8 mouse cellular contexts compared by ENCODE assay signal in the genomic region with DNA sequence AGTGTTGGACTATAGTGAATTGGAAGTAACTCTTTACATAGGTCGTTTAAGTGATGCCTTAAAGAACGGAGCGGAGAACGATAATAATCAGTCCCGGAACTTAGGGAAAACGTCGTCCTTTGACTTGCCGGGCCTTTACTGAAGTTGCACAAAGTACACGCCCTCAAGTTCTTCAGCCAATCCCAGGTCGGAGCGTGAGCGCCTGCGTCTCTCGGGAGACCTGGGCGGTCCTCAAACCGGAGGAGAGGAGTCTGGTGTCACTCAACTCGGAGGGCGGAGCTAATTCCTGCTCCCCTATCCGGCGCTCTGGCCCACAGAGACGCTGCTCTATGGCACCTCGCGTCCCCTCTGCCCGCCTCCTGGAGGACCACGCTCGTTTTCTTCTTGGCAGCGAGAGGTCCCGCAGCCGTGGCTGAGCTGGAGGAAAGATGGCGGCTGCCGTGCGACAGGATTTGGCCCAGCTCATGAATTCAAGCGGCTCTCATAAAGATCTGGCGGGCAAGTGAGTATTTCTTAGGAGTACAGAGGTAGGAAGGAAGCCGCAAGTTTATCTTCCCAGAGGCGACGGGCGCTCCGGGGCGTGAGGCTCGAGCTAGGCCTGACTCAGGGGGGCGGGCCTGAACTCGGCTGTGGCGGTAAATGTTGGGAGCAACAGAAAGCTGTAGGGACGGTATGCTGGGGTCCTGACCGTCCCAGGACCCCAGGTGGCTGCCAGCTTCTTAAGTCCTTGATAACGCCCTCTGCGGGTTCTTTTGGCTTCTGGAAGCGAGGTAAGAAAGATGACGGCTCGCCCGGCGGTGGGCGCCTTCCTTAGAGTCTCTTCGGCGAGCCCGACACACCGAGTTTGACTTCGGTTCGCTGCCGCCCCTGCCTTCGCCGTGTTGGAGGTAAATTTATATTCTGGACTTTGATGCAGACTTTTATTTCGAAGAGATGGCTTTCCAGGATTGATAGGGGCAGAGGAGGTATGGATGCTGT. TPM values are rescaled to one million over a fixed set of nuclear protein-coding genes. Genes with fewer than 3 reads are reported as not detected.
DNase-seq lines count a peak whose midpoint lies in the region; ATAC-seq and TF ChIP-seq lines count a peak whose summit lies in the region.

A gene (plus strand): TSS at position 261 of the 978 bp plus-strand sequence.

- in situ Hi-C loops in CH12.LX (cut with MboI; ENCODE audit: low pct_ligation_motif_present, low pct_unique_long_range_greater_than_20kb, low sequenced_read_pairs), result no loop called here

- no peak for TF ChIP-seq RAD21 in CH12.LX (IDR thresholded peaks at IDR 0.05; ENCODE audit: low read depth, low read length)

- TF ChIP-seq POLR2A in CH12.LX (IDR thresholded peaks at IDR 0.05; ENCODE audit: low read depth, low read length), result peak; percentile 82

- under 1% methylated on average over 64 of the region's 64 CpGs for WGBS in forebrain, embryonic 11.5 days
- under 1% methylated on average over 64 of the region's 64 CpGs for WGBS in heart, embryonic 16.5 days
- WGBS in liver, embryonic 15.5 days (ENCODE audit: insufficient replicate concordance), result under 1% methylated on average over 64 of the region's 64 CpGs
- WGBS in neural tube, embryonic 12.5 days, result under 1% methylated on average over 64 of the region's 64 CpGs

- H3K79me2 ChIP-seq in CH12.LX (replicated peaks; ENCODE audit: control insufficient read depth, extremely low read depth, insufficient read depth, poor library complexity, severe bottlenecking), result peaks cover 45% of the 10 kb centered on the region

- 0 out of 2 replicates have a peak, but pooled peaks have one; percentile 24 for TF ChIP-seq EP300 in CH12.LX (IDR thresholded peaks at IDR 0.05; ENCODE audit: low read length)

- peaks cover 7 to 51% of the 10 kb centered on the region in 2 experiments; a peak in 3 of 4 replicates for H3K4me1 ChIP-seq in CH12.LX (ENCODE audit: control insufficient read depth in 1 of 2, insufficient read depth in 2 of 2)
- peaks cover 7% of the 10 kb centered on the region; the same call in 1 of the 2 replicates for H3K4me1 ChIP-seq in forebrain, embryonic 11.5 days (replicated peaks; ENCODE audit: control insufficient read depth, insufficient read depth, low read length)
- H3K4me1 ChIP-seq in heart, embryonic 16.5 days (ENCODE audit: control insufficient read depth, insufficient read depth, low read length), result peaks cover 14% of the 10 kb centered on the region
- peaks cover 23% of the 10 kb centered on the region for H3K4me1 ChIP-seq in liver, embryonic 15.5 days (replicated peaks)
- peaks cover 15% of the 10 kb centered on the region for H3K4me1 ChIP-seq in neural tube, embryonic 12.5 days

- H3K4me3 ChIP-seq in CH12.LX (replicated peaks in 1 of 3; ENCODE audit: low read depth in 2 of 3, low read length in 2 of 3, poor library complexity in 1 of 3), result peak within 1 kb of the TSS; percentile 64 to 83 (median 81)
- peak within 1 kb of the TSS; percentile 84 for H3K4me3 ChIP-seq in forebrain, embryonic 11.5 days (ENCODE audit: low read depth, low read length)
- peak within 1 kb of the TSS; percentile 87 for H3K4me3 ChIP-seq in heart, embryonic 16.5 days (ENCODE audit: low read length)
- H3K4me3 ChIP-seq in liver, embryonic 15.5 days (replicated peaks), result peak within 1 kb of the TSS; percentile 85
- H3K4me3 ChIP-seq in neural tube, embryonic 12.5 days, result peak within 1 kb of the TSS; percentile 82

- peak within 1 kb of the TSS; percentile 50; the same call in 1 of the 2 replicates for H3K27ac ChIP-seq in CH12.LX (ENCODE audit: insufficient read depth, low read depth)
- peak within 1 kb of the TSS; percentile 62 for H3K27ac ChIP-seq in forebrain, embryonic 11.5 days (ENCODE audit: low read depth, low read length)
- H3K27ac ChIP-seq in heart, embryonic 16.5 days (ENCODE audit: low read length), result peak within 1 kb of the TSS; percentile 85
- peak within 1 kb of the TSS; percentile 83 for H3K27ac ChIP-seq in liver, embryonic 15.5 days (replicated peaks)
- peak within 1 kb of the TSS; percentile 47; the same call in 1 of the 2 replicates for H3K27ac ChIP-seq in neural tube, embryonic 12.5 days

- H3K27me3 ChIP-seq in CH12.LX (replicated peaks), result no peaks in the 10 kb centered on the region
- H3K27me3 ChIP-seq in forebrain, embryonic 11.5 days (ENCODE audit: control insufficient read depth, insufficient read depth, low read length), result no peaks in the 10 kb centered on the region
- H3K27me3 ChIP-seq in heart, embryonic 16.5 days (ENCODE audit: control insufficient read depth, insufficient read depth, low read length), result 0 out of 2 replicates have a peak, but pooled peaks cover 2% of the 10 kb centered on the region
- peaks cover 29% of the 10 kb centered on the region for H3K27me3 ChIP-seq in liver, embryonic 15.5 days
- H3K27me3 ChIP-seq in neural tube, embryonic 12.5 days (replicated peaks), result no peaks in the 10 kb centered on the region; the same call in 1 of the 2 replicates

- peak within 1 kb of the TSS; percentile 99 for H3K4me2 ChIP-seq in CH12.LX (ENCODE audit: insufficient read depth, low read depth, poor library complexity, severe bottlenecking)
- peak within 1 kb of the TSS; percentile 80 for H3K4me2 ChIP-seq in forebrain, embryonic 11.5 days (ENCODE audit: low read depth, low read length, severe bottlenecking)
- peak within 1 kb of the TSS; percentile 83 for H3K4me2 ChIP-seq in heart, embryonic 16.5 days (ENCODE audit: low read depth, low read length)
- peak within 1 kb of the TSS; percentile 79 for H3K4me2 ChIP-seq in liver, embryonic 15.5 days
- peak within 1 kb of the TSS; percentile 80 for H3K4me2 ChIP-seq in neural tube, embryonic 12.5 days (replicated peaks)

- dilution Hi-C loops in CH12.LX (cut with MboI; ENCODE audit: extremely low pct_ligation_motif_present, extremely low pct_unique_long_range_greater_than_20kb, low sequenced_read_pairs), result no loop called here

- peak; percentile 100 for DNase-seq in CH12.LX (ENCODE audit: extremely low read depth)
- DNase-seq in c-Kit-positive CD71-positive TER-119-negative erythroid progenitor cells, embryonic 14.5 days (ENCODE audit: low read depth), result peak; percentile 99
- DNase-seq in forebrain, embryonic 11.5 days (ENCODE audit: low spot score), result peak; percentile 97
- peak; percentile 97 to 99 for DNase-seq in kidney, postnatal 36 days
- DNase-seq in telencephalon, adult 2 months (ENCODE audit: low read depth, low spot score), result peak; percentile 100

- peak within 1 kb of the TSS; percentile 79 for H3K9ac ChIP-seq in CH12.LX (ENCODE audit: insufficient read depth, low read depth)
- H3K9ac ChIP-seq in forebrain, embryonic 11.5 days (ENCODE audit: low read length), result peak within 1 kb of the TSS; percentile 91
- H3K9ac ChIP-seq in heart, embryonic 16.5 days (ENCODE audit: low read length), result peak within 1 kb of the TSS; percentile 91
- peak within 1 kb of the TSS; percentile 81 for H3K9ac ChIP-seq in liver, embryonic 15.5 days
- H3K9ac ChIP-seq in neural tube, embryonic 12.5 days, result peak within 1 kb of the TSS; percentile 82

- no peak for TF ChIP-seq CTCF in CH12.LX (conservative IDR thresholded peaks at IDR 0.05 in 1 of 2, IDR thresholded peaks at IDR 0.05 in 1 of 2; ENCODE audit: low read depth in 2 of 2, low read length in 2 of 2)

- no peaks in the 10 kb centered on the region for H3K9me3 ChIP-seq in CH12.LX (replicated peaks; ENCODE audit: low read length)
- H3K9me3 ChIP-seq in forebrain, embryonic 11.5 days (ENCODE audit: control insufficient read depth, low read length), result no peaks in the 10 kb centered on the region
- no peaks in the 10 kb centered on the region for H3K9me3 ChIP-seq in heart, embryonic 16.5 days (replicated peaks; ENCODE audit: control insufficient read depth, low read length)
- H3K9me3 ChIP-seq in liver, embryonic 15.5 days (replicated peaks), result no peaks in the 10 kb centered on the region
- no peaks in the 10 kb centered on the region for H3K9me3 ChIP-seq in neural tube, embryonic 12.5 days

- H3K36me3 ChIP-seq in CH12.LX (replicated peaks in 1 of 2; ENCODE audit: control insufficient read depth in 1 of 2, insufficient read depth in 1 of 2, low read length in 1 of 2), result peaks cover 0 to 12% of the 10 kb centered on the region in 2 experiments
- H3K36me3 ChIP-seq in forebrain, embryonic 11.5 days (ENCODE audit: control insufficient read depth, insufficient read depth, low read length), result no peaks in the 10 kb centered on the region
- peaks cover 3% of the 10 kb centered on the region for H3K36me3 ChIP-seq in heart, embryonic 16.5 days (ENCODE audit: control insufficient read depth, insufficient read depth)
- H3K36me3 ChIP-seq in liver, embryonic 15.5 days (replicated peaks), result peaks cover 6% of the 10 kb centered on the region
- no peaks in the 10 kb centered on the region for H3K36me3 ChIP-seq in neural tube, embryonic 12.5 days

- peak; percentile 100 for ATAC-seq in forebrain, embryonic 11.5 days (replicated peaks; ENCODE audit: low FRiP score)
- peak; percentile 100 for ATAC-seq in heart, embryonic 16.5 days (replicated peaks; ENCODE audit: extremely low read depth, insufficient read depth, low FRiP score)
- peak; percentile 100 for ATAC-seq in liver, embryonic 15.5 days (ENCODE audit: insufficient read depth)
- peak; percentile 100 for ATAC-seq in neural tube, embryonic 12.5 days (ENCODE audit: low FRiP score, low read depth)

TF ChIP-seq in CH12.LX, 34 proteins besides CTCF, POLR2A, EP300 and RAD21 (continues in another document):
- no peak; the same call in 1 of the 2 replicates for TF ChIP-seq ETS1 (conservative IDR thresholded peaks at IDR 0.05; ENCODE audit: low read depth, low read length)
- peak; percentile 71; the same call in 1 of the 2 replicates for TF ChIP-seq MXI1 (IDR thresholded peaks at IDR 0.05; ENCODE audit: low read depth, low read length)
- TF ChIP-seq MYC (IDR thresholded peaks at IDR 0.05; ENCODE audit: low read depth, low read length), result peak; percentile 88
- TF ChIP-seq USF1 (IDR thresholded peaks at IDR 0.05; ENCODE audit: low read depth, low read length), result no peak
- TF ChIP-seq ZMIZ1 (IDR thresholded peaks at IDR 0.05; ENCODE audit: low read depth, low read length), result peak; percentile 80
- TF ChIP-seq HCFC1 (IDR thresholded peaks at IDR 0.05; ENCODE audit: low read depth, low read length), result peak; percentile 91
- TF ChIP-seq TCF12 (IDR thresholded peaks at IDR 0.05; ENCODE audit: low read depth, low read length), result peak; percentile 97
- TF ChIP-seq JUND (conservative IDR thresholded peaks at IDR 0.05; ENCODE audit: low read depth, low read length), result peak; percentile 62; the same call in 1 of the 2 replicates
- peak; percentile 96 for TF ChIP-seq TBP (conservative IDR thresholded peaks at IDR 0.05; ENCODE audit: low read depth, low read length)
- TF ChIP-seq USF2 (conservative IDR thresholded peaks at IDR 0.05; ENCODE audit: low read depth, low read length), result no peak

RNA-seq across cellular contexts. Expression of the gene that starts here (rescaled TPM):
- total RNA-seq in CH12.LX (2012; rRNA removed) (122 and 149 TPM in 2 replicates), CH12.LX (2014; rRNA removed) (264 and 298 TPM in 2 replicates)
- 133 and 134 TPM in 2 replicates for polyA plus RNA-seq in CH12.LX (2012; ENCODE audit: insufficient read length, low read depth)
- polyA plus RNA-seq in forebrain, embryonic 11.5 days (2014; fragmentation: Nextera tagmentation; extraction: Ambion mirVana), result 227 and 231 TPM in 2 replicates
- polyA plus RNA-seq in heart, embryonic 16.5 days (2015; fragmentation: Nextera tagmentation; extraction: Ambion mirVana), result 137 and 151 TPM in 2 replicates
- 65.8 and 67.6 TPM in 2 replicates for polyA plus RNA-seq in liver, embryonic 15.5 days (2015; fragmentation: Nextera tagmentation; extraction: Ambion mirVana)
- polyA plus RNA-seq in neural tube, embryonic 12.5 days (2016; fragmentation: Nextera tagmentation; extraction: Ambion mirVana), result 184 and 197 TPM in 2 replicates

Comparison
In these comparisons a context has a peak if more than half of its experiments do, and no peak if none do; other contexts are left out.
1. Peak in every context shown above with its lines: DNase-seq, ATAC-seq, H3K4me3 ChIP-seq and H3K27ac ChIP-seq.